Mouse (Mus musculus) bone marrow, adult 2 months (tissue): ENCODE data around the gene Tcf25.
"Not testable (repeated sequence)": the region's sequence is repeated elsewhere in the genome, so short reads cannot be mapped to it uniquely, and the experiment has no call there.

Experiments
- CTCF ChIP-seq: fragments of 200-500 bp; IDR thresholded peaks from 2 replicates; pipeline ENCODE4 v1.5.1; 2011; ENCODE audit warnings: low read length, control low read depth; ENCODE audit not compliant: control insufficient read depth, insufficient read depth
- POLR2A ChIP-seq: fragments of 200-500 bp; IDR thresholded peaks from 2 replicates; pipeline ENCODE4 v1.6.1; 2011; ENCODE audit warnings: low read depth, mild to moderate bottlenecking, control low read depth, low read length, borderline replicate concordance; ENCODE audit not compliant: control insufficient read depth

DNA sequence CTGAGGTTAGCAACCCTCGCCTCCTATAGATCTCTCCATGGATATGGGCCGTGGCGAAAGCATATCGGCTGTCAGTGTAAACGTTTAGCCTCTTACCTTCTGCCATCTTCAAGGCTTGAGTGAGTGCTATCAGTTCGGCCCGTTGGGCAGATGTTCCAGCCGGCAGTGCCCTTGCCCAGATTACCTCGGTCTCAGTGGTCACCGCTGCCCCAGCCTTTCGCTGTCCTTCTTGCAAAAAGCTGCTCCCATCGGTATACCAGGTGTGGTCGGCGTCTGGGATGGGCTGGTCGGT lies 56.1 kb downstream of the Tcf25 start:
- TF ChIP-seq POLR2A, CTCF: not testable (repeated sequence)
